Mouse (Mus musculus): ENCODE results near the gene Smco2.
"Not testable (repeated sequence)": the region's sequence is repeated elsewhere in the genome, so short reads cannot be mapped to it uniquely, and the experiment has no call there.

The Smco2 gene

GRCm38 (mm10) chr6:146857386-146857785, 7.5 kb downstream of the Smco2 start:
- no peak for DNase-seq (ENCODE audit: low read depth, low spot score)

- DNase-seq (ENCODE audit: low read depth, low spot score) = no peak
Observed at GRCm38 (mm10) chr6:146863154-146863553, 13.2 kb downstream of the Smco2 start.

GRCm38 (mm10) chr6:146864370-146864769, 14.5 kb downstream of the Smco2 start:
- DNase-seq (ENCODE audit: low read depth, low spot score) = not testable (repeated sequence)

GRCm38 (mm10) chr6:146865701-146866100, 15.8 kb downstream of the Smco2 start:
- no peak for DNase-seq (ENCODE audit: low read depth, low spot score)

- no peak for DNase-seq (ENCODE audit: low read depth, low spot score)
Observed at GRCm38 (mm10) chr6:146871975-146872374, 22.1 kb downstream of the Smco2 start.

- DNase-seq (ENCODE audit: low read depth, low spot score) = no peak
Observed at GRCm38 (mm10) chr6:146874415-146874814, 24.5 kb downstream of the Smco2 start.

- DNase-seq (ENCODE audit: low read depth, low spot score) = no peak
Observed at GRCm38 (mm10) chr6:146876820-146877219, 26.9 kb downstream of the Smco2 start.

- DNase-seq (ENCODE audit: low read depth, low spot score) = no peak
Observed at GRCm38 (mm10) chr6:146877425-146878045, 27.6 kb downstream of the Smco2 start.

GRCm38 (mm10) chr6:146878926-146879325, 29.0 kb downstream of the Smco2 start:
- no peak for DNase-seq (ENCODE audit: low read depth, low spot score)

GRCm38 (mm10) chr6:146879856-146880255, 30.0 kb downstream of the Smco2 start:
- no peak for DNase-seq (ENCODE audit: low read depth, low spot score)

GRCm38 (mm10) chr6:146880296-146880695, 30.4 kb downstream of the Smco2 start:
- no peak for DNase-seq (ENCODE audit: low read depth, low spot score)

- no peak for DNase-seq (ENCODE audit: low read depth, low spot score)
Observed at GRCm38 (mm10) chr6:146881896-146882770, 32.2 kb downstream of the Smco2 start.

GRCm38 (mm10) chr6:146883426-146883825, 33.5 kb downstream of the Smco2 start:
- no peak for DNase-seq (ENCODE audit: low read depth, low spot score)

GRCm38 (mm10) chr6:146884171-146884570, 34.3 kb downstream of the Smco2 start:
- no peak for DNase-seq (ENCODE audit: low read depth, low spot score)

- peak; percentile 29 for DNase-seq (ENCODE audit: low read depth, low spot score)
Observed at GRCm38 (mm10) chr6:146884851-146885250, 34.9 kb downstream of the Smco2 start.

GRCm38 (mm10) chr6:146887958-146888659, 38.2 kb downstream of the Smco2 start, which contains the start of gene Ppfibp1:
Ppfibp1 (plus strand) TSS chr6:146888487.
- DNase-seq (ENCODE audit: low read depth, low spot score) = peak; percentile 86

GRCm38 (mm10) chr6:146888660-146889490, 39.0 kb downstream of the Smco2 start:
- no peak for DNase-seq (ENCODE audit: low read depth, low spot score)

- no peak for DNase-seq (ENCODE audit: low read depth, low spot score)
Observed at GRCm38 (mm10) chr6:146890215-146890614, 40.3 kb downstream of the Smco2 start.

GRCm38 (mm10) chr6:146890633-146891032, 40.7 kb downstream of the Smco2 start:
- DNase-seq (ENCODE audit: low read depth, low spot score) = no peak

GRCm38 (mm10) chr6:146893890-146894289, 44.0 kb downstream of the Smco2 start:
- DNase-seq (ENCODE audit: low read depth, low spot score) = no peak

- no peak for DNase-seq (ENCODE audit: low read depth, low spot score)
Observed at GRCm38 (mm10) chr6:146898709-146899108, 48.8 kb downstream of the Smco2 start.

Data from embryo, embryonic 11.5 days (tissue).